Mouse (Mus musculus): ENCODE measurements around the gene Cep19. TPM values are rescaled to one million over a fixed set of nuclear protein-coding genes. Genes with fewer than 3 reads are reported as not detected.
"Not testable (repeated sequence)": the region's sequence is repeated elsewhere in the genome, so short reads cannot be mapped to it uniquely, and the experiment has no call there.

The Cep19 gene
- polyA plus RNA-seq, 1 experiment from 2014 or later: 5.3 TPM

- H3K27me3 ChIP-seq (ENCODE audit: insufficient read depth, low read length): no peaks in the 10 kb centered on the region
- H3K9ac ChIP-seq (replicated peaks): no peak overlapping the region
- DNase-seq: no peak
- TF ChIP-seq CTCF (IDR thresholded peaks at IDR 0.05; ENCODE audit: low read depth) (no peak), EP300 (IDR thresholded peaks at IDR 0.05; ENCODE audit: low read depth) (no peak)
- H3K36me3 ChIP-seq (replicated peaks; ENCODE audit: insufficient read depth, low read length): no peaks in the 10 kb centered on the region
- no peak overlapping the region for H3K4me2 ChIP-seq (ENCODE audit: low read depth, low read length)
- H3K4me3 ChIP-seq (ENCODE audit: low read depth, low read length): no peak overlapping the region
- peaks cover 23% of the 10 kb centered on the region for H3K4me1 ChIP-seq (ENCODE audit: insufficient read depth)
- H3K9me3 ChIP-seq (ENCODE audit: low read length): no peaks in the 10 kb centered on the region
- no peak overlapping the region for H3K27ac ChIP-seq (ENCODE audit: low read depth)
- 62% methylated on average over 12 of the region's 12 CpGs for WGBS (ENCODE audit: insufficient replicate concordance)
- no peak for ATAC-seq
Observed at GRCm38 (mm10) chr16:32068389-32069300, 31.0 kb upstream of the Cep19 start.

DNA sequence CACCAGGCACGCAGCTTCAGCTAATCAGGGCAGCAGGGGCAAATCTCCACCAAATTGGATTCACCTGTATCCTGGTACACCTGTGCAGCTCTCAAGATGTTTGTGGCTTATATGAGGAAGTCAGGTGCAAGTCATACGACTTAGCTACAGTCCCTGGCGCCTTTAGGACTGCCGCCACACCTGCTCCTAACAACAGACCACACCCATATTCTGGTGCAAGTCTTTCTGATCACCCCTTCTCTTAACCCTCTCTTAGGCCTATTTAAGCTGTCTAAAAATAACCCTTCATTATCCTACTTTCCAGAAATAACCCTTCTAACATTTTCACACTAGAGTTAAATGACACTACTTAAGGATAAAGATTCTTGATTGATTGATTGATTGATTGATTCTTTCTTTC lies 29.5 kb upstream of the Cep19 start:
- 52% methylated on average over 4 of the region's 4 CpGs for WGBS (ENCODE audit: insufficient replicate concordance)
- not testable (repeated sequence) for H3K27me3 ChIP-seq (ENCODE audit: insufficient read depth, low read length); H3K9ac ChIP-seq (replicated peaks); H3K4me2 ChIP-seq (ENCODE audit: low read depth, low read length); H3K27ac ChIP-seq (ENCODE audit: low read depth); DNase-seq; H3K36me3 ChIP-seq (replicated peaks; ENCODE audit: insufficient read depth, low read length); ATAC-seq; H3K4me3 ChIP-seq (ENCODE audit: low read depth, low read length); H3K9me3 ChIP-seq (ENCODE audit: low read length)
- peaks cover 23% of the 10 kb centered on the region for H3K4me1 ChIP-seq (ENCODE audit: insufficient read depth)

- TF ChIP-seq CTCF (IDR thresholded peaks at IDR 0.05; ENCODE audit: low read depth): no peak
- no peak for TF ChIP-seq EP300 (IDR thresholded peaks at IDR 0.05; ENCODE audit: low read depth)
- no peaks in the 10 kb centered on the region for H3K27me3 ChIP-seq (ENCODE audit: insufficient read depth, low read length)
- no peak overlapping the region for H3K4me3 ChIP-seq (ENCODE audit: low read depth, low read length)
- H3K4me1 ChIP-seq (ENCODE audit: insufficient read depth): peaks cover 21% of the 10 kb centered on the region
- H3K9me3 ChIP-seq (ENCODE audit: low read length): no peaks in the 10 kb centered on the region
- WGBS (ENCODE audit: insufficient replicate concordance): 30% methylated on average over 1 of the region's 1 CpGs
- no peak for ATAC-seq
- H3K4me2 ChIP-seq (ENCODE audit: low read depth, low read length): no peak overlapping the region
- no peak overlapping the region for H3K9ac ChIP-seq (replicated peaks)
- no peaks in the 10 kb centered on the region for H3K36me3 ChIP-seq (replicated peaks; ENCODE audit: insufficient read depth, low read length)
- H3K27ac ChIP-seq (ENCODE audit: low read depth): no peak overlapping the region
- no peak for DNase-seq
Observed at GRCm38 (mm10) chr16:32075762-32076161, 23.8 kb upstream of the Cep19 start.

DNA sequence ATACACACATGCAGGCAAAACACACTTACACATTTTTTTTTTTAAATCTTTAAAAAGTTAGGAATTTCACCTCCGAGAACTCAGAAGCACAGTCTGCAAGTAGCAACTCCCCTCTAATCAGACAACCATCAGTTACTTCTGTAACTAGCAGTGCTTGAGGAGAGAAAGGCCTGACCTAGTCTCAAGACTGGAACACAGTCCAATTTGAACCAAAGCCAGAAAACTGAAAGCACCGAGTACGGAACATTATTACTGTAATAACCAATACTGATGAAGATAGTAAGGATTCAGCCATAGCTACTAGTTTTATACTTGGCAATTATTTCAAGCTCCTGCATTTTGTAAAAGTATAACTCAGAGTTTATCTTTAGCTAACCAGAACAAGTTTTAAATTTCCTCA lies 23.2 kb upstream of the Cep19 start:
- H3K36me3 ChIP-seq (replicated peaks; ENCODE audit: insufficient read depth, low read length): no peaks in the 10 kb centered on the region
- no peak overlapping the region for H3K4me2 ChIP-seq (ENCODE audit: low read depth, low read length)
- H3K4me3 ChIP-seq (ENCODE audit: low read depth, low read length): no peak overlapping the region
- H3K27me3 ChIP-seq (ENCODE audit: insufficient read depth, low read length): no peaks in the 10 kb centered on the region
- H3K27ac ChIP-seq (ENCODE audit: low read depth): no peak overlapping the region
- TF ChIP-seq EP300 (IDR thresholded peaks at IDR 0.05; ENCODE audit: low read depth) (no peak), CTCF (IDR thresholded peaks at IDR 0.05; ENCODE audit: low read depth) (no peak)
- H3K9me3 ChIP-seq (ENCODE audit: low read length): no peaks in the 10 kb centered on the region
- ATAC-seq (no peak), DNase-seq (no peak)
- H3K9ac ChIP-seq (replicated peaks): no peak overlapping the region
- H3K4me1 ChIP-seq (ENCODE audit: insufficient read depth): peaks cover 21% of the 10 kb centered on the region
- WGBS (ENCODE audit: insufficient replicate concordance): 56% methylated on average over 3 of the region's 3 CpGs

DNA sequence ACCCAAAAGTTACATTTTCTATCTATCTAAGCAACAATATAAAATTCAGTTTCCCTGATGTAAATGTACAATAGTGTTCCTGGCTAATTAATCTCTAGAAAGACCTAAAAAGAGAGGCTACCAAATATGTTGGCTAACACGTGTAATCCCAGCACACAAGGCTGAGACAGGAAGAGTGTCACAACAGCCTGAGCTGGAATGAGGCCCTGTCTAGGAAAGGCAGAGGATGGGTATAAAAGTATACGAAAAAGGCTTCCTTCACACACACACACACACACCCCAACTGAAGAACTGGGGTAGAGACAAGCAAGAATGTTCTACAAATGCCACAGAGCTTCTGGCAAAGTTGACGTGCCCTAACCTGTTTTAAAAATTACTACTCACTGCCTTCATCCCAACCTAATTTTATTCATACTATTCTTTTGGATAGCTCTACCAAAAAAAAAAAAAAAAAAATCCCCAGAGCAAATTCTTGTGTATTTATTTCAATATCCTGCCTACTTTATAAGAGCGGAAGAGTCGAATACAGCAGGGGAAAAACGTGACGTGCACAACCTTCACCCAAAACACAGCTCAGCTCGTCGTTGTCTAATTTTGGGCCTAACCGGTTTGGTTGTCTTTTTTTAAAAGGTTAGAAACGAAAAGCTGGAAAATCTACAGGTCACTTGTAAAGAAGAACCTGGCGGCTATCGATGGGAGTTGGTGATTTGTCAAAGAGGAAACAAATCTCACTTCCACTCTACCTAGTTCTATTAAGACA lies 21.8 kb upstream of the Cep19 start:
- H3K9me3 ChIP-seq (ENCODE audit: low read length): no peaks in the 10 kb centered on the region
- peaks cover 21% of the 10 kb centered on the region for H3K4me1 ChIP-seq (ENCODE audit: insufficient read depth)
- H3K9ac ChIP-seq (replicated peaks): peak overlapping the region; percentile 88
- DNase-seq: no peak
- H3K27ac ChIP-seq (ENCODE audit: low read depth): peak overlapping the region; percentile 99
- ATAC-seq: no peak
- WGBS (ENCODE audit: insufficient replicate concordance): 4% methylated on average over 13 of the region's 13 CpGs
- no peaks in the 10 kb centered on the region for H3K27me3 ChIP-seq (ENCODE audit: insufficient read depth, low read length)
- H3K36me3 ChIP-seq (replicated peaks; ENCODE audit: insufficient read depth, low read length): peaks cover 4% of the 10 kb centered on the region
- H3K4me3 ChIP-seq (ENCODE audit: low read depth, low read length): peak overlapping the region; percentile 73
- peak overlapping the region; percentile 75 for H3K4me2 ChIP-seq (ENCODE audit: low read depth, low read length)
- TF ChIP-seq CTCF (IDR thresholded peaks at IDR 0.05; ENCODE audit: low read depth): no peak

- Histone ChIP-seq H3K4me1 (ENCODE audit: insufficient read depth) (peaks cover 21% of the 10 kb centered on the region), H3K9ac (replicated peaks) (peak overlapping the region; percentile 88), H3K27me3 (ENCODE audit: insufficient read depth, low read length) (no peaks in the 10 kb centered on the region), H3K4me3 (ENCODE audit: low read depth, low read length) (peak overlapping the region; percentile 73), H3K4me2 (ENCODE audit: low read depth, low read length) (peak overlapping the region; percentile 75), H3K9me3 (ENCODE audit: low read length) (no peaks in the 10 kb centered on the region), H3K36me3 (replicated peaks; ENCODE audit: insufficient read depth, low read length) (peaks cover 6% of the 10 kb centered on the region), H3K27ac (ENCODE audit: low read depth) (peak overlapping the region; percentile 99)
- ATAC-seq (no peak), DNase-seq (no peak)
- no peak for TF ChIP-seq CTCF (IDR thresholded peaks at IDR 0.05; ENCODE audit: low read depth)
- TF ChIP-seq EP300 (IDR thresholded peaks at IDR 0.05; ENCODE audit: low read depth): no peak
- WGBS (ENCODE audit: insufficient replicate concordance): under 1% methylated on average over 27 of the region's 30 CpGs
Observed at GRCm38 (mm10) chr16:32078408-32078990, 21.1 kb upstream of the Cep19 start.
